Mouse (Mus musculus) telencephalon, adult 2 months (tissue): ENCODE measurements around the gene Frg2f1.
"Not testable (repeated sequence)": the region's sequence is repeated elsewhere in the genome, so short reads cannot be mapped to it uniquely, and the experiment has no call there.

Experiments
- DNase-seq: peaks from one replicate; pipeline ENCODE4 v3.0.0-alpha.2; 2011; ENCODE audit warnings: low read depth, low spot score

Gene Frg2f1

DNA sequence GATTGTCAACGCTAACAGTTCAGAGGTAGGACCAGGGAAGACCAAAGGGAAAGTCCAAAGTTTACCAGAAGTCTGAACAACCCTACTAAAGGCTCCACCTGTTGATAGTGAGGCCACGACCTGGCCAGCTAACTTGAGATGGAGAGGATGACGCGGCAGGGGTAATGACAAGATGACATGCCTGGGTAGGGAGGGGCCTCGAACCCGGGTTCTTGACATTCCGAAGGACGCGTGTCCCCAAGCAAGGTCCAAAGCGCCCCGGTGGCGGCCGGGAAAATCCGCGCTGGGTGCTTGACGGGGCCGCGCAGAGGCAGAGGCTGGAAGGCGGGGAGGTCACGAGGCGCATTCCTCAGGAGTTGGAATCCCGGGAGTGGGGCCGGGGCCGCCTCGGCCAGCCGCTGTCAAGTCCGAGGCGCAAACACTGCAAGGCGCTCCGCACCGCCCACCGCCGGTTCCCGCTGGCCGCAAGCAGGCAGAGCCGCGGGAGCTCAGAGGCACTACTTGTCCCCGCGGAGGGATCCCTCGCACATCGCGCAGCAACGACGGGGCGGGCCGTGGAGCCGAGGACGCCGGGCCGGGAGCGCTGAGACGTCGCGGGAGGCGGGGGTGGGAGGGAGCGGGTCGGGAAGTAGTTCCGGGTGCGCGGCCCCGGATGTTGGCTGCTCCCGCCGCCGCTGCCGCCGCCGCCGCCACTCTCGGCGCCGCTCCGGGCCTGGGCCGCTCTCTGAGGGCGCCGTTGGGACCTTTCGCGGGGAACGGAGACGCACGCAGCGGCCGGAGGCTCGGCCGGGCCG, at the start of gene Frg2f1:
TSS of gene Frg2f1 (minus strand) at position 499 of the 794 bp plus-strand sequence.
- peak; percentile 92 for DNase-seq

DNA sequence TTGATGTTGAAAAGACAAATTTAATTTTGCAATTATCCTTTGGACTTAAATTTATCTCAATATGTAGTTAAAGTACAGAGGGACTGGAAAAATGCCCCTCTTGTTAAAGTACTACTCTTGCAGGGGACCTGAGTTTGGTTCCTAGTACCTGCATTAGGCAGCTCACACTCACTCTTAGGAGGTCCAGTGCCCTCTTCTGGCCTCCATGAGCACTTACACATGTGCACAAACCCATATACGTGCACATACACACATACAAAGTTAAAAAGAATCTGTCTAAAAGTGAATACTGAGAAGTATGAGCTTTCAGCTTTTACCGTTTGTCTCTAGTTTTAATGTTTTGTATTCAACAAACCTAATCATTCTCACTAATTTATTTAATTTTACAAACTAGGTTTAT, 48.7 kb upstream of the Frg2f1 start:
- no peak for DNase-seq

DNA sequence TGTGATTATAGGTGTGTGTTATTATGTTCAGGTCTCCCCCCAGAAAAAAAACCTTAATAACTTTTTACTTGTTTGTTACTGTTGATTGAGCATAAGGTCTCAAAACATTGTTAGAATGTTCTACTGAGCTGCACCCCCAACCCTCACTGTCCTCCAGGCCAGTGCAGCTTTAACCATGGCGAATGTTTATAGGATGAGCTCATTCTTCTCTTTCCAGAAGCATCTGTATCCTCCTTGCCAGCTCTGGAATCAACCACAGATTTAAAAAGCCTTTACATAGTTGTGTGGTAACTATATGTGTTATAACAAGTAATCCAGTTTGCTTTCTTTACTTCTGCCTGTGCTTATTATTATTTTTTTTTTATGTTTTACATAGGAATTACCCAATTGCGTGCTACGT, 36.1 kb upstream of the Frg2f1 start:
- no peak for DNase-seq

DNA sequence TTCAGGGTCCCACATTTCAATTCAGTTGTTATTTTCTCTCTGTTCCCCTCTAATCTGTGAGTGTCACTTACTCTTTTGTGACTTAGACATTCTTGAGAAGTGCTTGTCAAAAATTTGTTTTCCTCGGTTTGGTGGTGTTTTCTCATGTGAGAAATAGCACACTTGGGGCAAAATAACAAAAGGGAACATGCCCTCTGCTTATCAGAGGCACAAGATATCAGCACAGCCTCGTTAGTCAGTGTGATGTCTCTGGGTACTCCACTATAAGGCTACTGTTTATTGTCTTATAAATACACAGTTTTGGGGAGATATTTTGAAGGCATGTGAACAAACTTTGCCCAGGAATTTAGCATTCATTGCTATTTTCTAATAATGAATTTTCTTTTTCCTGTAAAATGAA, 35.2 kb upstream of the Frg2f1 start:
- DNase-seq = no peak

DNA sequence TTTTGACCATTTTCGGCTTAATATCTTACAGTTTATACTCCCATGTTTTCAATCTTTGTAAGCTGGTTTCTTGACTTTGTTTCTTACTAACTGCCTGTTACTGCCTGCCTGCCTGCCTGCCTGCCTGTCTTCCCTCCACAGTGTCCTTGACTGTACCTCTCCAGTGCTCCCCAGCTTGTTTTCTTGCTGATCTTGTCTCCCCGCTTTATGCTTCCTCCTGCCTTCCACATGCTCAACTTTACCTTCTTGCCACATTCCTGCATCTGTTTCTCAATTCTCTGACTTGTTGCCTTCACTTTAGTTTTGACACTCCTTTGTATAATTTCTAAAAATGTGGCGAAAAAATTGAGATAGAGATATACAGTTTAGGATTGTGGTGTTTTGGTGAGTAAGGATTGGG, 33.4 kb upstream of the Frg2f1 start:
- no peak for DNase-seq

DNA sequence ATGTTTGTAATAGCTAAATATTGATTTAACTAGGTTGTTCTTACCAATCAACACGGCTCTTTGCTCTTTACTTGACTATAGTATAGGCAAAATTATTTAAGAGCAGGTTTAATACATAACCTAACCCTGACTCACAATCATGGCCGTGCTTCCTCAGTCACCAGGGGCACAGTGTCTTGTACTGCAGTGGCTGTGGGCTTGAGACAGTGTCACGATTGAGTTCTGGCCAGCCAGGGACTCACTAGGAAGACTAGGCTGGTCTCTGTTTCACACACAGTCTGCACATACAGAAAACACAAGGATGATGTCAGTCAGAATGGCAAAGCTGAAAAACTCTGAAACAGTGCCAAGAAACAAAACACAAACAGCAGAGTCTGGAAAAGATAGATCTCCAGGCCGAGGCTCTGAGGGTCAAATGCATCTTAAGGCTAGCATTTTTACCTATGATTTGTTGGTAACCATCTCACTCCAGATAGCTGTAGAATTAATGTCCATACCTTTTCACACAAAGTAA, 27.1 kb upstream of the Frg2f1 start:
- DNase-seq = no peak

DNA sequence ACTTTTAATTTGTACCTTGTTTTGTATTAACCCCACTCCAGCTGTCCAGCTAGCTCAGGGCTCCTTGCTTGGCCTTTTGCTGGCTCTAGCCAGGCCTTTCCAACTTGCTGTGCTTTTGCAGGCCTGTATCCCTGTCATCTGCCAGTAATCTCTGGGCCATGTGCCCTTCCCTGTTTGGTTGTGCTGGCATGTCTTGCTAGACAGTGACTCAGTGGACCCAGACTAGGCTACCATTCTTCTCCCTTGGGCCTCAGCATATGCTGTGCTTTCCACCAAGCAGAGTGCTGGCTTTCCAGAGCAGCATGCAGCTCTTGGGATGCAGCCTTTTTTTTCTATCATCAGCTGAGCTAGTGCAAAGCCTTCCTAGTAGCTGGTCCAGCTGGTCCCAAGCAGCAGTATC, 23.8 kb upstream of the Frg2f1 start:
- DNase-seq = no peak

DNA sequence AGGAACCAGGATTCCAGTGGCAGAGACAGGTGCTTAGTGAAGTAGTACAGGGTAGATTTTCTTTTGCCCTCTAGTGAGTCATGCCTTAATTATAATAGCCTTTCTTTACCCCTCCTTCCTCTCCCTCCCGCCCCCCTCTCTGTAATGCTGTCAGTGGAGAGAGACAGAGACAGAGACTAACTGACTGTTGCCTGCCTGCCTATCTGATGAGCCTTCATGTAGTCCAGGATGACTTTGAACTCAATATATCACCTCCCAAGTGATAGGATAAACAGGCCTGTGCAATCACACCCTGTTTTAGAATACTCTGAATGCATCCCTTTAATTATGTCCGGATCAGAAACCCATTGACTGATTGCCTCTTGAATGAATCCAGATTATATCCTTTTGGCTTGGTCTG, 16.1 kb upstream of the Frg2f1 start:
- DNase-seq = no peak

DNA sequence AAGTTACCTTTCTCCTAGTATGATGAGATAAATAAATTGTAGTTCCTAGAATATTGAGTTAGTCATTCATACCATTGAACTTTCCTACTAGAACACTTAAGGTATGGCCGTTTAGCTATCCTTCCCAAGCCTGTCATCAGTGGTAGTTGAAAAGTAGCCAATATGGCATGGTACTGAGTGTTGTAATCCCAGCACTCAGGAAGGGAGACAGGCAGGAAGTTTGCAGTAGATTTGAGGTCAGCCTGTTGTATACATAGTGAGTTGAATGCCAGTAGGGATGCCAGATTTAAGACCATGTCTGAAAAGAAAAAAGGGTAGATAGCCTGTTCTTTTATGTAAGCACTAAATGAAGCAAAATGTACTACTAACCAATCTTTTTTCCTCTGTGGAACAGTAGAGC, 11.5 kb upstream of the Frg2f1 start:
- DNase-seq = no peak

DNA sequence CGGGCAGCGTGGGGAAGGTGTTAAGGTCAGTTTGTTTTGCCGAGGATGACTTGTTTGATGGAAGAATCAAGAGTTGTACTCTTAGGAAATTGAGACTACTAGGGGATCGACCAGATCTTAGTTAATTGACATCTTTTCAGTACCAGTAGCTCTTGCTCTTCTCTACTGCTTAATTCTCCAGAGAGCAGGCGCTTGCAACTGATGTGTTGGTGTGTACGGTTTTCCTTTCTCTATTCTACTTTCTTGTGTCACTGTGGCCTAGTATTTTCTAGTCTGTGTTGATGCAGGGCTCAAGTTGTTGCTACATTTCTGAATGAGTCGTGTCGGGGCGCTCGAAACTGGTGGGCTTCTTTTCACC, 1.2 kb upstream of the Frg2f1 start:
- no peak for DNase-seq

DNA sequence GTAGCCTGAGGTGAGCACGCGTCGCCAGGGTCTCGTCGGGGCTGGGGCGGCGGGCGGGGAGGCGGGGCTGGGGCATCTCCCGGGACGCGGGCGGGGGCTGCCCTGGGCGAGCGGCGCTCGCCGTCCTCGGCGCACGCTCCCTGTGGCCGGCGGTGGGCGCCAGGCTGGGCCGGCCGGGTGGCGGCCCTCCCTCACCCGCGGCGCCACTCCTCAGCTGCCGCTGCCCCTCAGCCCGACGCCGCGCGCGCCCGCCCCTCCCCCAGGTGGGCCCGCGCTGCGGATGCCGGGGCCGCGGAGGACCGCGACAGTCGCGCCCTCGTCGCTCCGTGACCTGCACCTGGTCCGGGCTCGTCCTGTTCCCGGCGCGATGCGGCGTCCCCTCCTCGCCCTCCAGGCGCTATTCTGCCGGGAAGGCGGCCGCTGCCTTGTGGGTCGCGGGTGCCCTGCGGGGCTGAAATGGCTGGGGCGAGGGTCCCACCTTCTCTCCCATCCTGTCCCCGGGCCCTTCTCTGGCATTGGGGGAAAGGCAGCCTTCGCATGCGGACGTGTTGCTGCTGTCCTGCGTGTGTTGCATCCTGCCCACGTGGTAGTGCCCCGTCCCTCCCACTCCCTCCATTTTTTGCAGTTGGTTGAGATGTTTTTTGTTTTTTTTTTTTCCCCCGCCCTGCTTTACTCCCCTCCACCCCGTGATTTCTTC, 655 bp upstream of the Frg2f1 start:
- no peak for DNase-seq

DNA sequence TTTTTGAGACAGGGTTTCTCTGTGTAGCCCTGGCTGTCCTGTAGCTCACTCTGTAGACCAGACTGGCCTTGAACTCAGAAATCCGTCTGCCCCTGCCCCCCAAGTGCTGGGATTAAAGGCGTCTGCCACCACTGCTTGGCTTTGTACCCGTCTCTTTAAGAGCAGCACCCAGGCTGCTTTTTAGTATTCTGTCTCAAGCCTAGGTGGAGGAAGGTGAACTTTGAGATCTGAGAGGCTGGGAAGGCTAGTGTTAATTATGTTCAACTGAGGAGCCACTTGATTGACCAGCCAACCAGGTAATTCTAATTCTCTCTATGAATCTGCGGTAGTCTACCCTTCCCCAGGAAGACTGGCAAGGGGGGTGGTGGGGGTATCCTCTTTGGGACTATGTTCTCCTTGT, 1.9 kb downstream of the Frg2f1 start:
- DNase-seq = no peak

DNA sequence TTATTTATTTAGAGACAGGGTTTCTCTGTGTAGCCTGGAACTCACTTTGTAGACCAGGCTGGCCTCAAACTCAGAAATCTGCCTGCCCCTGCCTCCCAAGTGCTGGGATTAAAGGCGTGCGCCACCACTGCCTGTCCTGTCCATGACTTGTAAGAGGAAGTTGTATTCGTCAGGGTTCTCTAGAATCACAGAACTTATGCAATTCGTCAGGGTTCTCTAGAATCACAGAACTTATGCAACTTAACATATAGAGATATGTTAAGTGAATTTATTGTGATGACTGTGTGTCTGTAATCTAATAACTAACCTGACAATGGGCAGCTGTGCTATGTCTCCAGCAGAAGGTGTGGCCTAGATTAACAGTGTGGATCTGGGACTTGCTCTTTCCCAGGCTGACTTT, 2.7 kb downstream of the Frg2f1 start, which contains the start of gene Foxj3:
TSS of gene Foxj3 (plus strand) at position 390 of the 400 bp plus-strand sequence.
- not testable (repeated sequence) for DNase-seq

DNA sequence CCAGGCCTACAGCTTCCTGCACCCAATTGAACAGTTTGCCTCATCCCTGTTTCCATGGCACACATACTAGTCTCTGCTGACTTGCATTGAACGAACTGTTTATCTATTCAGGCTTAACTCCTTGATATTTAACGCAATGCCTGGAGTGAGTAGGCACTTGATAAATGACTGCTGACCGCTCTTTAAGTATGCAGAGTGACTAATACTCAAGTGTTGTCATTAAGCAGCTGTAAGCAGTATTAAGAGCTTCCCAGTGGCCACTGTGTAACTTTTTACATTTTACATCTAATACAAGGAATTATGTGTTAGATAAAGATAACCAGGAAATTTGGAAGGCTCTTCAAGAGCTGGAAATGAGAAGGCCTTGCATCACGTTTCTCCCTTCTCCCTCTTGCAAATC, 4.2 kb downstream of the Frg2f1 start:
- DNase-seq = no peak

DNA sequence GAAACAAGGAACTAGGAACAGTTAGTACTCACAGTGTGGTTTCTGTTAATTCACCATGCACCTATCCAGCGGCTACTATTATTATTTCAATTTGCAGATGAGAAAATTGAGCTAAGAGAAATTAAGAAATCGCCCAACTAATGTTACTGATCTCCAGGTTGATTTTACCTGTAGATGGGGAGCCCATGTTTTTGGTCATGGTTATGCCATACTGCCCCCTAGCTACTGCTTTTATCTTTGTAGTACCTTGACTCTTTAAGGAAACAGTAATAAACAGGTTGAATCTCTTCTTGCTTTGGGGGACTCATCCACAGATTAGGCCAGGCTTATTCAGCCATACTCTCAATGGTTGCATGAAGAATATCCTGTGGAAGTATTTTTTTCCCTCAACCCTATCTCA, 7.5 kb downstream of the Frg2f1 start:
- DNase-seq = no peak

DNA sequence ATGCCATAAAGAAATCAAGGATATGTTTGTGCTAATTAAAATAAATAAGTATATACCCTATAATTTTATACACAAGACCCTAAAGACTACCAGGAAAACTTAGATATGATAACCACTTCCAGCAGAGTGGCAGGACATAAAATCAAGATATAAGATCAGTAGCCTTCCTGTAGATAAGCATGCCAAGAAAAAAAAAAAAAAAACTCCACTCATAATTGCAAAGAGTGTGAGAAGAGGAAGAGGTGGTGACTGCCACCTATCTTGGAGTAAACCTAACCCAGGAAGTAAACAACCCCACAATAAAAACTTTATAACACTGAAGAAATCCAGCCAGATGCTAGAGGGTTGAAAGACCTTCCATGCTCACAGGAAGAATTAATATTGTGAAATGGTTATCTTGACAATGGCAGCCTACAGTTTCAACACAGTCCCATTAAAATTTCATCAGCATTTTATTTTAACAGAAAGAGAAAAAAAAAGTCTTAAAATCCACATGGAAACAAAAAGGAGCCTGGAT, 12.9 kb downstream of the Frg2f1 start:
- no peak for DNase-seq

DNA sequence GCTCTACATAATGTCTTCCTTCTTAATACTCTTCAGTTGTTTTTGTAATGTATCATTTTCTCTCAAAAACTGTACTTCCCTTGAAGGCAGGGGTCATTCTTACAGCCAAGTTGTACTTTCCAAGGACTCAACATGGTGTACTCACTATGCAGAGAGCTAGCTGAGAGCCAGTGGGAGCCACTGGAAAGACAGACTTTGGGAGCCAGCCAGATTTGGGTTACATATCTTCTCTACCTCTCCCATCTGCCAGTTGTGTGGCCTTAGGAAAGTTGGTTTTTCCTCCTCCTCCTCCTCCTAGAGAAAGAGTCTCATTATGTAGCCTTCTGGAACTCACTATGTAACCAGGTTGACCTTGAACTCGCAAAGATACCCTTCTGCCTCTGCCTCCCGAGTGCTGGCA, 14.9 kb downstream of the Frg2f1 start:
- DNase-seq = no peak

DNA sequence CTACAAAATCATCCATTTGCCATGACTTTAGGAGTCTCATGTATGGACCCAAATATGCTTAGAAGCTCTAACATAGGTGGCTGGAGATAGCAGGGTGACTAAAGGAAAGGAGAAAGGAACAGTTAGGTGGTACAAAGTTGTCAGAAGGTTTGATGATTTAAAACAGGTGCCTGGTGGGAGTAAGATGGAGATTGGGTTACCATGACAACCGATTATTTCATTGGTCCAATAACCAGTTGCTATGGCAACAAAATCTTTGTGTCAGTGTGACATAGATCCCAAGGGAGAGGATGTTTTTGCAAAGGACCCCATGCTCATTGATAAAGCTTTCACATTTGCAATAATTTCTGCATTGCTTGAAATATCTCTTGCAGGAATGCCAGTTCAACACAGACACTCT, 15.3 kb downstream of the Frg2f1 start:
- peak; percentile 74 for DNase-seq

DNA sequence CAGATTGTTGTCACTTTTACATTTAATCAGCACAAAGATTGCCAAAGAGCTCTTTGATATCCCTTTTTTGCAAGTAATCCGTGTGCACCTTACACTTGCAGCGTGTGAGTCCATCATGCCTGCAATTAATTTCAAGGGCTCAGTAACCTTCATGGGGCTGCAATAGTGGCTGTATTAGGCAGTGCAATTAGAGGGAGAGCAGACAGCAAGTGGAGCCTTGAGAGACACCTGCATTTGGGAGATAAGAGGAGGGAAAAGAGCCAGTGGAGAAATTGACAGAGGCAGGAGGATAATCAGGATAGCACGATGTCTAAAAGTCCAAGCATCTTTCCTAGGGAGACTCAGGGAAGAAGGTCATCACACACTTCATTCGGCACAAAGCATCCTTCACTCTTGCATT, 15.8 kb downstream of the Frg2f1 start:
- no peak for DNase-seq

DNA sequence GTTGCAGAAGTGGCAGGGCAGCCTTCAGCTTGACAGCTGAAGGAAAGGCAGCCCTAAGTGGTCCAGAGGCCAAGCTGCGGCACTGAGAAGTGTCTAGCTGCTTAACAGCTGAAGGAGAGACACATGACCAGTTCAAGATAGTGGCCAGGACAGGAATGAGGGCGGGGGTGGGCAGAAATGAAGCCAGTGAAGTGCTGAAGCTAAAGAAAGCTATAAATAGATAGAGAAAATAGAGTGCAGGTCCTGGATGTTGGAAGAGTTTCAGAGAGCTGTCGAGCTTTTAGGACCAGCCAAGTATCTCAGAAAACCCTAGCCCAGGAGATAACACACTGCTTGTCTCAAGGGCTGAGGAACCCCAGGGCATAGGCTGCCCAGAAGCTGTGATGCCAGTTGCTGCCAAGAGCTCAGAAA, 26.6 kb downstream of the Frg2f1 start:
- DNase-seq = no peak

DNA sequence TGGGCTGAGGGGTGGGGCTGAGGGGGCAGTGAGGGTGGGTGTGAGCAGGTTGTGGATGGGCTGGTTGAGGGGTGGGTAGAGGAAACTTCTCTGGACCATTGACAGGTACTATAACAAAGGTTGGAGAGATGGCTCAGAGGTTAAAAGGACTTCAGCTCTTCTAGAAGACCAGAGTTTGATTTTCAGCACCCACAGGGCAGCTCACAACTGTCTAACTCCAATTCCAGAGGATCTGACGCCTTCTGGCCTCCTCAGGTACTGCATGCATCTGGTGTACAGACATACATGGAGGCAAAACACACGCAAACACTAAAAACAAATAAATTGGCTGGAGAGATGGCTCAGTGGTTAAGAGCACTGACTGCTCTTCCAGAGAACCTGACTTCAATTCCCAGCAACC, 27.7 kb downstream of the Frg2f1 start:
- DNase-seq = no peak

DNA sequence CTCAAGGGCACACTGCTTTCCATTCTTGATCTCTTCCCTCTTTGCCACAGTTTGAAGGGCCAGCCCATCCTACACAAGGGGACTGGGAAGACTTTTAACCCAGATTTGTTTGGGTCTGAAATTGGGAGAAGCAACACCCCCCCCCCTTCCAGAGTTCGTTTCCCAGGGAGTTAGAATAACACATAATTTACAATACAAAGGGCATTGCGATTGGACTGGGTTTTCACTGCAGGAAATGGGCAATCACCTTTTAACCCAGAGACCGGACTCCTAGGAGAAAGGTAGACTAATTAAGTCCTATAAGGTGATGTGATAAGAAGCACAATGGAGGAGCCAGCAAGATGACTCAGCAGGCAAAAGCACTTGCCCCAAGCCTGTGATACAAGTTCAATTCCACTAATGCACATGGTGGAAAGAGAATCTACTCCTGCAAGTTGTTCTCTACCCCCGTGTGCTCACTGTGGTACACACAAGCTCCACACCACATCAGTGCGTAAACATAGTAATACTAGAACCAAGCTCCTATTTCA, 40.9 kb downstream of the Frg2f1 start:
- DNase-seq = no peak

DNA sequence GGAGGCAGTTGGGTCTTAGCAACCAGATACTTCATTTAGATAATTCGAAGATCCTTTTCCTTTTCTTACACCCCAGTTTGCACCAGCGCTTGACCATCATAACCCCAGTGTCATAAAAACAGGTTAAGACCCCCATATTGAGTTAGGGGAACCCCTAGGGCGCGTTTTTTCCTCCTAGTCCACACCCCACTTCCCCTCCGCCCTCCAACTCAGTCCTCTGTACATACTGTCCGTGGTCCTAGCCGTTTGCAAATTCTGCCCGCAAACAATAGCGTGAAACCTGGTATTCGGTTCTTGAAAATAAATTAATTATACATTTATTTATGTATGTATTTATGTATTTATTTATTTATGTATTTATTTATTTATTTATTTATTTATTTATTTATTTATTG, 46.4 kb downstream of the Frg2f1 start:
- DNase-seq = no peak
